Mouse (Mus musculus) kidney, adult 2 months (tissue): ENCODE measurements around the gene H2-DMb1.

Source experiments
- CTCF ChIP-seq: fragments of 200-500 bp; conservative IDR thresholded peaks from 2 replicates; pipeline ENCODE4 v1.5.1; 2011; ENCODE audit warnings: low read depth, mild to moderate bottlenecking, control low read depth, low read length, moderate library complexity, mixed read lengths; ENCODE audit not compliant: insufficient read depth, insufficient read length
- POLR2A ChIP-seq: fragments of 200-500 bp; IDR thresholded peaks from one replicate; pipeline ENCODE4 v1.6.1; 2011; ENCODE audit warnings: low read depth, low read length, control low read depth

DNA sequence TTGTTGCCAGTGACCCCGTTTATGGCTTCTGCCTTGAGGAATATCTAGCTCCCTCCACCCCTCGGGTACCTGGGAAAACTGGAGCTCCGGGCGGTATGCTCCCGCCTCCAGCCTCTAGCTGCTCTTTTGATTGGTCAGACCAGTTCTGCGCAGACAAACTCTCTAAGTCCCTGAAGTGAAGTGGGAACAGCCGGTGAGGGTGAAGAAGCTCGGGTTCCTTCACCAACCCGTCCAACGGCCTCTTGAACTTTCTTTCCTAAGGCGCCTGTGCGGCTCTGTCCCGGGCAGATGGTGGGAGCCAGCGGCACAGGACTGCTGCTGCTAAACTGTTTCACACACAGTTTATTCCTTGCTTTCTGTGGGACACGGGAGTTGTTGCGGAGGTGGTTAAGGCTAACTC is 13.5 kb upstream of the H2-DMb1 start:
- no peak for TF ChIP-seq CTCF
- no peak for TF ChIP-seq POLR2A
